Mouse (Mus musculus) gastrocnemius, postnatal 14 days (tissue): ENCODE results near the gene Galc. TPM values are rescaled to one million over a fixed set of nuclear protein-coding genes. Genes with fewer than 3 reads are reported as not detected.
"Not testable (repeated sequence)": the region's sequence is repeated elsewhere in the genome, so short reads cannot be mapped to it uniquely, and the experiment has no call there.

Source experiments
- DNase-seq: peaks from one replicate; pipeline ENCODE4 v3.0.0; 2021; ENCODE audit warnings: mixed read lengths
- intact Hi-C: fragments of 180-260 bp; cut with DNase I; formaldehyde crosslinking; loops from one replicate; pipeline ENCODE4 v1.15.1; 2025; ENCODE audit warnings: low total_unique reads
- total RNA-seq, 2 experiments: library from RNA; stranded (reverse); gene quantifications; 2 replicates each; pipeline ENCODE4 v1.2.3; 2021

Gene Galc
- total RNA-seq, 2 experiments from 2014 or later: 3.5 to 3.6 TPM

DNA sequence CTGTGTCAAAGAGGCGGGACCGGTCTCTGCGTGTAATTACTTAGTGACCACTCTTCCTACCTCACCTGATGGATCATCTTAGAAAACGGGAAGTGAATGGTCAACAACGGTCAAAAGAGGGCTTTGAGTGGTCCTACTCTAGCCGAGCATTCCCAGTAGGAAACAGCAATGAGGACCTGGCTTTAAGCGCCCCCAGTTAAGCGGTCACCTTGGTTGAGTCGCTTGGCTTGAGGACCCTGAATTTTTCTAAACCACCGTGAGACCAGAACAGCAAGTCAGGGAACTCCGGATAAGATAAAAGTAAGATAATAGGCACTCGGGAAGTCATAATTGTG lies 226 bp upstream of the Galc start:
- intact Hi-C loops: no loop called here
- no peak for DNase-seq

DNA sequence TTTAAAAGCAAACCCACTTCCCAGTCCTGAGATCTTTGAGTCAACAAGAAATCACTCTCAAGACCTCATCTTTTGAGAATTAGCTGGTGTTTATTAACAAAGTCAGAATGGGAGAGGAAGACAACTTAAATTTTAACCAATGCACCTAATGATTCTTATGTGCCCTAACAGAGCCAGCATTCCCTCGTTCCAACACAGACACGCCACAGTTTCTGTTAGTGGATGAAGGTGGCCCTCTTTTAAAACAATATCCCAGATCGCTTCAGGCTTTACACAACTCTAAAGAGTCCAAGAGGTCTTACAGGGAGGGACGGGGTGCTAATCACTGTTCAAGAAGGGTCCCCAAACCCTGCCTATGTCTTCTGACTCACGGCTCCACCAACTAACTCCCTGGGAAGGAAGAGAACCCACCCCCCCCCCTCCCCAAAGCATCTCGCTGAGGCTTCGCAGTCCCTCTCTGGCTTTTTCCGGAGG lies 851 bp downstream of the Galc start:
- intact Hi-C loops: no loop called here
- no peak for DNase-seq

DNA sequence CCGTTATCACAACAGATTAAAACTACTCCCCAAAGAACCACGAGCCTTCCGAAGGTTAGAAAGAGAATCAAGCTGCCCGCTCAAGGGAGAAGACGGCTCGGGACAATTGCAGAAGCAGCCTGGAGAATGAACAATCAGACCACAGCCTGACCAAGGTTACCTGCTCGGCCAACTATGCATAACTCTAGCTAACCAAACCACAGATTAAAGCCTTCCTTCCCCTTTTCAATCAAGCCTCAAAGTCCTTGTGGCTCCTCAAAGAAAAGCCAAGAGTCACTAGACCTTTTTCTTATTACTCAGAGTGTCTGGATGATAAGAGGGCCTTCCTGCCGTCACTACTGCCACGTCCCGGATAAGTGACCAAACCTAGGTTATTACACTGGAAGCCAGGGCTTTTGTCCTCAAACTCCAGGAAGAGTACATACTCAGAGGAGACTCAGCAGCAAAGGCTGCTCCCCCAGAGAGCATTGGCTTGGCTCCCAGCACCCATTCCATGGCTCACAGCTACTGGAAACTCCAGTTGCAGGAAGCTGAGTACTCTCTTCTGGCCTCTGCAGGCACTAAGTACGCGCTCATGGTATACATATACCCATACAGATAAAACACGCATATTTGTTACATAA lies 3.8 kb downstream of the Galc start:
- DNase-seq: no peak
- intact Hi-C loops: no loop called here

DNA sequence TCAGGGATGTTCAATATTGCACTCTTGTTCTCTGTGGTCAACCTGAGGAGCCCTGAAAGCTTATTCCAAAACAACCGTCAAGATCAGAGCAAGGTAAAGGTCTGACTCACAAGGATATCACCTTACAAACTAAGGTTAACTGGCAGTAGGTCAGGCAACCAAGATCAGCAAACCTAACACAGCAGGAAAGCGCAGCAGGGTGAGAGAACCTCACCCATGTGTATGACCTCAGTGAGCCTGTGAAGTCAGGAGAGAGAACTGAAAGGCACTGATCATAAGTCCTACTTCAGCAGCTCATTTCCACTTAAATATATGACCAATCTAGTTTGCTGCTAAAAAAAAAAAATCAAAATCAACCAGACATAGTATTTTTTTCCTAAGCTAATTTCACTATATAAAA lies 6.8 kb downstream of the Galc start:
- intact Hi-C loops: no loop called here

DNA sequence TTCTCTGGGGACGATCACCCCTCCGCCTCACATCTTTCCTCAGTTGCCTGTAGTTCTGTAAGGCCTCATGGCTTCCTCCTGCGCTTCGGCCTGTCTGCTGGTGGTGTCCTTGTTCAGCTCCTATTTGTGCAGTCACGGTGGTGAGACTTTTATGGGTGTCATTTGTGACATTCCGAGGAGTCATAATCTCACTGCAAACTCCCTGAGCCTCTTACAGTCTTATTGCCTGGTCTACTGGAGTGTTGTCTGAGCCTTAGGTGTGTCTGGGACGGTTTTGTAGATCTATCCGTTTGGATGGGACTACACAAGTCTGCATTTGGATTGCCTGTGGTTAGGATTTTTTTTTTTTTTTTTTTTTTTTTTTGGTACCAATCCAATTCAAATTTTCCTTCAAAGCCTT lies 8.9 kb downstream of the Galc start:
- intact Hi-C loops: no loop called here
- no peak for DNase-seq

More for the DNA sequence above, 6.8 kb downstream of the Galc start:
- no peak for DNase-seq

DNA sequence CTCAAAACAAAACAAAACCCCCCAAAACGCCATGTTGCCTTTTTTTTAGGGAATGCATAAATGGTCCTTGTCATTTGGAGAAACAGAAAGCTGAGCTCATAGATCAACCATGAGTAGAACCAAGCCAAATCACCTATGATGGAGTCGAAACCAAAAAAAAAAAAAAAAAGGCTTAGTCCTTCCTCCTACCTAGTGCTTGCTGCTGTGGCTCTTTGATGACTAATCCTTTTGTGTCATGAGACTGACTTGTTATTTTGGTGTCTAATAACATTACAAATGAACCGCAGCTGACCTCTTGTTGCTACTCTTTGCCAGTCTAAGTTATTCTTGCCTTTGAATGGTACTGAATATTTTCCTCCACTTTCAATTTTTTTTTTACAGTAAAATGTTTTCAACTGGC lies 9.6 kb downstream of the Galc start:
- intact Hi-C loops: no loop called here
- no peak for DNase-seq

DNA sequence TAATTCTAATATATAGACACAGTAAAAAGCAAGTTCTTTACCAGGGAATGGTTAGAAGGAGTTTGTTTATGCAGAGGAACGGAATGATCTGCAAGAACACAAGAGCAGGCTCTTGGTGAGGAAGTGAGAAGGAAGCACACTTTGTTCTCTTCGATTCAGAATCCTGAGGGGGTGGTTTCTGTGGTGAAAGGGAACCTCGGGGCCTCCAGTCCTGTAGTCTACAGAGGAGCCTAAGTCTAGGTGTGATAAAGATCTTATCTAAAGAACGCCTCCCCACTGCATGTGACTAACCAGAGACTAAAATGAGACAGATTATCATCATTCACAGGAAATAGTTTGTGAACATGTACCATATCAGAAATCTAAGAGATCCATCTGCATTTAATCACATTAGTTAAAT lies 12.4 kb downstream of the Galc start:
- intact Hi-C loops: no loop called here
- no peak for DNase-seq

DNA sequence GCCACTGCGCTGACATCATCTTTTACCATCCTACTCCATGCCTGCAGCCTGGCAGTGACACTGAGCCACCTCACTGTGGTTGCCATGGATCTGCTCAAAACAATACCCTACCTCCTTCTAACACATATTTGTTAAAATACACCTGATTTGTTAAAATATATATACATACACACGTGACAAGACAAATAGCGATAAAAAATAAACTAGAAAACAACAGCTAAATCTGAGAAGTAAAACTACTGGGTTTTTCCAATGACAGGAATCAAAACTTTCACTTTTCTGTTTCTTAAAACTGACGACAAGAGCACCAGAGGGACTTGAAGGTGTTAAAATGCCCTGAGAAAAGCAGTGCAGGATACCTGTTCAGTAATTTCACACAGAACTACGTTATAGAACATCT lies 14.4 kb downstream of the Galc start:
- intact Hi-C loops: no loop called here
- no peak for DNase-seq

DNA sequence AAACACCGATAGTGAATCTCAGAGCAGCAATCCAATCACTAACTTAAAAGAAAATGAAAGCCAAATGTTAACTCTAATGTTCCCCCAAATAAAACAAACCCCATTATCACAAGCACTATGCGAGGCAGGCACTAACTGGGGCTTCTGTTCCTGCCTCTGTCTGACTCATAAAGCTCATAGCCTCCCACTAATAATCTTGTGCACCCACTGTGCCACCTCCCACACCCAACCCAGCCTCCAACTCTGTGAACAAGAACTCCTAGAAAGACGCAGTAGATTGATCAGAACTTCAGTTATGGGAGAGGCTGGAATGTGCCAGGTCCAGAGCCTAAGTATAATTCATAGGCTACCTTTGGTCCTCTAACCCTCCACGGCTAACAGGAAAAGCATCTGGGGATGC lies 15.1 kb downstream of the Galc start:
- DNase-seq: no peak
- intact Hi-C loops: no loop called here

DNA sequence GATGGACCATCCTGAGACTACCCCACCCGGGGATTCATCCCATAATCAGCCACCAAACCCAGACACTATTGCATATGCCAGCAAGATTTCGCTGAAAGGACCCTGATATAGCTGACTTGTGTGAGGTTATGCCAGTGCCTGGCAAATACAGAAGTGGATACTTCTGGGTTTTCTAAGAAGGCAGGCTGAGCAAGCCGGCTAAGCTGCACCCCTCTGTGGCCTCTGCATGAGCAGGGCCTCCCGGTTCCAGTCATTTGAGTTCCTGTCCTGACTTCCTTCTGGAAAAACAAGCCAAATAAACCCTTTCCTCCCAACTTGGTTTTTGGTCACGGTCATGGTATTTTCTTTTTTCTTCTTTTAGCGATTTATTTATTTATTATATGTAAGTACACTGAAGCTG lies 20.8 kb downstream of the Galc start:
- DNase-seq, intact Hi-C loops: not testable (repeated sequence)

DNA sequence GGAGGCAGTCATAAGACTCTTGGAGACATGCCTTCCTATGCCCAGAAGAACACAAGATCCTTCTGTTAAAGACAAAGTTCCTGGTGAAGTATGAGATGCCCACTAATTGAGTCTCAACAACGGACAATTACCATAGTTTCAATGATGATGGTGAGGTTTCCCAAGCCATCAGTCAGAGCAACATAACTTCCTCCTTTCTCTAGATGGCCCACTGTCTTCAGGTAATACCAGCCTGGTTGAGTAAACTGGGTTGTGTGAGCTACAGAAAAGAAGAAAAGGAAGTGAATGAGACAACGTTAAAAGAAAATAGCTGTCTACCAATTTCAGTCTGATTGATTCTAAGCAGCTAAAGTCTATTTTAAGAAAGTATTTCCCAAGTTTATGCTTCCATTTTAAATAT lies 32.2 kb downstream of the Galc start:
- no peak for DNase-seq

DNA sequence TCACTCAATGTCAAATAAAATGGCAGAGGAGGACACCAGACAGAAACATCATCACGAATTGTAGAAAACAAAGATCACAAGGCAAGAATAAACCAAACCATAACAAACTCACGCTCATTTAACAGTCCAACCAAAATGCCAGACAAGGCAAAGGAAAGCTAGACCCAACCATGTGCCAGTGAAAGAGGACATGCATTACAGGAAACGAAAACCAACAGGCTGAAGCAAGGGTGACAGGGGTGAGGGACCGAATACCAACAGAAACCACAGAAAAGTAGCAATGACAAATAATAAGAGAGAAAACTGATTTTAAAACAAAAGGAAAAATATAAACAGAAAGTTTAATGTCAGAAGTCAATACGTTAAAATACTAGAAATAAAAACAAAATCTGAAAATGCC lies 36.0 kb downstream of the Galc start:
- no peak for DNase-seq
- intact Hi-C loops: no loop called here

More for the DNA sequence above, 32.2 kb downstream of the Galc start:
- intact Hi-C loops: no loop called here

DNA sequence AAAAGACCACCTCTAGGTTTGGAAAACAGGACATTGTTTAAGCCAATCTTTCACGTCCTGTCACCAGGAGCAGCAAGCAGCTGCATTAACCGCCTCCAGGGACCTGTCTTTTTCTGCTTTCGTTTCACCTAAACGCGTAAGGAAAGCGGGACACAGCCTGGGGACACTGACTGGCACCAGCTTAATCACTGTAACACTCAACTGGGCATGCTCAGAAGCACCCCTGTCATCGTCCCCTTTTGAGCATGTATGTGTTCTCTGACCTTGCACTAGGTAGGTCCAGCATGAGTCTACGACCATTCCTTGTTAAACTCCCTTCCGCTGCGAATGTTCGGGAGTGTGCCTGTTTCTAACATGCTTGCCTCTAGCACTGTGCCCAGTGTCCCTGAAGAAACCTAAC lies 42.8 kb downstream of the Galc start:
- no peak for DNase-seq
- intact Hi-C loops: no loop called here

DNA sequence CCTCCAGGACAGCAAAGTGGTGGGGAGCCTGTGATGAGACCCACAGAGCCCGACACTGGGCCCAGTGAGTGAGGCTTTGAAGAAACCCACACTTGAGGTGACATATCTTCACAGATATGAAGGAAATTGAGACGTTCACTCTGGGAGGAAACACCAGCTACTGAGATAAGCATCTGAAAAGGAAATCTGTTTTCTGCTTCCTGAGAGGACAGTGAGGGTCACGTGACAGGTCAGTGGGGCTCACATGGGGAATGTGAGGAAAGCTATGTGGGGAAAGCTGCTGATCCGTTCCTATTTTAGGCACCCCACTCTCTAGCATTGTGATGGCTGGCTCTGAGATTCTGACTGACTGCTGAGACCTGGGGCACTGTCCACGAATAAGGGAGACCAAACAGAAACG lies 43.7 kb downstream of the Galc start:
- no peak for DNase-seq
- intact Hi-C loops: no loop called here

DNA sequence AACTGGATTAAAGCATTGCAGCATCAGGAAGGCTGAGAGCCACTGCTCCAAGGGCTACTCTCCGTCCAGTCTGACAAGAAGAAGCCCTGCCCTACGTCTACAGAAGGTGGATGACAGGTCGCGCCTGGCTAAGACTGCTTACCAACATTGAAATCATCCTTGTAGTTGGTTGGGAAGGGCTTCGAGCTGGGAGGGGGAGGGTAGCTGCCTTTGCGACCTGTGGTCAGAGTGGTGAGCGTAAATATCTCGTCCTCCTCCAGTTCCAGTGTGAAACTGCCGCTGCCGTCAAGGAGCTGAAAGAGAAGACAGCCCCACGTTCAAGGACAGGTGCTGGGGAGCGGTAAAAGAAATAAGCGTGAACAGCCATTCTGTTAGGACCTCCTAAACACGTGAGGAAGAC lies 45.1 kb downstream of the Galc start:
- intact Hi-C loops: loop anchor here (5.0 kb wide), 1 partner anchor 133 kb away; no protein-coding TSS in a partner anchor
- DNase-seq: no peak

DNA sequence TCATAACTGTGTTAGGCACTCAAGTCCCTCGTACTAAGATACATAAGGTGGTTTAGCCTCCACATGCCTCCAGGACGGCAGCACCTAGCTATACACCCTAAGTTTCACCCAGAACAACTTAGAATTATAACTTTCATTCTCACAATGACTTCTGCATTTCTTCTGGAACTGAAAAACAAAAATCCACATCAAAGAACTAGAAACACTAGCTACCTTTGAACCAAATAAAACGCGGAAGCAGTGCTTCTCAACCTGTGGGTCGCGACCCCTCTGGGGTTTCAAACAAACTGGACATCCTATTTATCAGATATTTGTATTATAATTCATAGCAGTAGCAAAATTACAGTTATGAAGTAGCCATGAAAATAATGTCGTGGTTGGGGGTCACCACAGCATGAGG lies 45.5 kb downstream of the Galc start:
- DNase-seq: no peak
- intact Hi-C loops: loop anchor here (5.0 kb wide), 1 partner anchor 134 kb away; no protein-coding TSS in a partner anchor

DNA sequence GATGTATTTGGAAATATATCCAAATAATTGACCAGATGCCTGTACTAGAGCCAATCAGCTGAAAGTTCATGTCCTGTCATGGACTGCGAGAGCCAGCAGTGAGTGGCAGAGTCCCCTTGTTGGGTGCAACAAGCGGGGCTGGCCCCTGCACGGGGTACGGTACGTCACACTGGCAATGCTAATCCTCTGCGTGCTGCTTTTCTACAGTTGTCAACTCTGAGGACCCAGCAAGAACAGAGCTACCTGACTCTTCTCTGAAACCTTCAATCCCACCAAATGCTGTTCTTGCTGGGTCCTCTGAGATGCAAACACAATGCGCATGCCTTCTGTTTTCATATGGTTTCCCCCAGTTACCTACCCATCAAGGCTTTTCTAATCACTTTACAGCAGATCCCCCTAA lies 45.9 kb downstream of the Galc start:
- intact Hi-C loops: loop anchor here (5.0 kb wide), 1 partner anchor 134 kb away; no protein-coding TSS in a partner anchor
- no peak for DNase-seq

DNA sequence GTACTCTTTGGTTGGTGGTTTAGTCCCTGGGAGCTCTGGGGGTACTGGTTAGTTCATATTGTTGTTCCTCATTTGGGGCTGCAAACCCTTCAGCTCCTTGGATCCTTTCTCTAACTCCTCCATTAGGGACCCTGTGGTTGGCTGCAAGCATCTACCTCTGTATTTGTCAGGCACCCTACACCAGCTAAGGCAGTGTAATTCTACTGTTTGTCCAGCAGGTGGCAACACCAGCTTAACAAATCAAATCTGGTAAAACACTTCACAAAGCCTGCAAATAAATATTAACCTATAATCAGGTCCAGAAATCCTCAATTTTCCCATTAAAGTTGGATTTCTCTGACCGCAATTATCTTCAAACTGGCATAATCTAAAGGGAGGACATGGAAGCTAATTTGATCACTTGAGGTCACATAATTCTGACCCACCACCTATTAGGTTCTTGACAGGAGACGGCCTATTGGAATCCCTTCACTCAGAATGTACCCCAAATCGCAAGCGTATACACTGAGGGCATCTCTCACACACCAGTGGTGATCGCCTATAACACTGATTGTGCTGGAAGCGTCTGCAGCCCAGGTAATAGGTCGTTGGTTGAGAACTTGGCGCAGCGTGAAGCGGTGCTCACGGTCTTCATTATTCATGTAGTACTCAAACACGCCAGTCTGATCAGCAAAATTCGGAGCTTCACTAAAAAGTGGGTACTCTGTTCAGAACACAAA lies 46.6 kb downstream of the Galc start:
- no peak for DNase-seq
- intact Hi-C loops: loop anchor here (5.0 kb wide), 1 partner anchor 135 kb away; no protein-coding TSS in a partner anchor

DNA sequence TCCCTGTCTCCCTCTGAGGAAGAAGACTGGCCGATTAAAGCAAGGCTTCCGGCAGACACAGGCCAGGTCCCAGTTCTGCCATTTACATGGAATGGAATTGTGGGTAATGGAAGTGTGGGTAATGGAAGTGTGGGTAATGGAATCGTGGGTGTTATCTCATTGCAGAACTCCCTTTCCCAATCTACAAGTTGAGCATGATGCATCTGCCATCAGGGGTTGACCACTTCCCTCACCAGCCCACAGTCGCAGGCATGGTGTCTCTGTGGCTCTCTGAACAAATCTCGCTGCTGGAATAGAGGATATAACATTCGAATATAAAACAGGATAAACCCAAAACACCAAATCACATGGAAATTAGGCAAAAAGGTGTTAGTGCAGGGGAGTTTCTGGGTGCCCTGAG lies 48.8 kb downstream of the Galc start:
- DNase-seq: no peak
- intact Hi-C loops: loop anchor here (5.0 kb wide), 1 partner anchor 137 kb away; no protein-coding TSS in a partner anchor

DNA sequence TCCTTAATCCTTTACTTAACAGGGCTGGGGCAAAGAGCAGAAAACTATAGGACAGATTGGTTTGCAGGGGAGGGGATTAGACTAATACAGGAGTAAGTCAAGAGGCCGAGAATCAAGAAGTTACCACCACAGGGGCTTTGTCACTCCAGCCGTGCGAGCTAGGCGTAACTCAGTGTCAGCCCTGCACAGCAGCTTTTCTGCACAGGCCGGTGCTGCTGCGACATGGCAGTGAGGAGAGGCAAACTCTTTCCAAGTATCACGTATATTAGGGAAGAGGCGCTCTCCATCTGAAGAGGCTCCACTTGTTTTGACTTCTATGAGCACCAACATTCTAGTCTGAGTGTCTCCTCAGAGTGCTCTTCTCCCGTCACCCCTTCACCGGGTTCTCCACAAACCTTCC lies 51.2 kb downstream of the Galc start:
- no peak for DNase-seq
- intact Hi-C loops: no loop called here

DNA sequence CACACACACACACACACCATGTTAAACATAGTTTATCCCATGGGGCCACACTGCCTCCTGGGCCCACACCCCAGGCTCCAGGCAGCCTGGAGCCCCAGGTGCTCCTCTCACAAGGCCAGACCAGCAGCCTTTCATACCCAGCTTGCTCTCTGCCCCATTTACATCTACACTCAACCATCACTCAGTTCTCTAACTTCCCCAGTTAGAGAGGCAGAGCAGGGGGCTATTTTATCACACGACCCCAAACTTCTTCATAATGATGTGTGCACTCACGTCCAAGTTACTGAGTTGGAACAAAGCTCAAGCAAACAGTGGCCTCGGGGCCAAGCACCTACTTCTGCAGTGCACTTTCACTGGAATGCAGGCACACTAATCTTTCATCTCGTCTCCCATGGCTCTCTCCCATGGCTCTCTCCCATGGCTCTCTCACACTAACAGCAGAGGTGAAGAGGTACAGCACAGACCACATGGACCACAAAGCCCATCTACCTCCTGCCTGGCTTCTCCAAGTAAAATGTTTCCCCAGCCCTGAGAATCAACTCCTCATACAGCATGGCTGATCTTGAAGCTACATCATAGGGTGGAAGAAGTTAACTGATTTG lies 53.7 kb downstream of the Galc start:
- intact Hi-C loops: no loop called here
- no peak for DNase-seq
